Mouse (Mus musculus) stomach, embryonic 15.5 days (tissue): Measurements from ENCODE around the gene Gch1. TPM values are rescaled to one million over a fixed set of nuclear protein-coding genes. Genes with fewer than 3 reads are reported as not detected.

Source experiments
- ATAC-seq: fragments of 200-750 bp; cut with Nextera tagmentation; 2 replicates; pipeline ENCODE4 v1.8.0; 2017; ENCODE audit warnings: low read depth, moderate number of reproducible peaks, moderate TSS enrichment; ENCODE audit not compliant: insufficient read depth, low FRiP score
- H3K27ac ChIP-seq: fragments of 300-500 bp; sonication (generic); 2 replicates; pipeline ENCODE4 v1.5.1; 2015; ENCODE audit warnings: mild to moderate bottlenecking, inconsistent platforms
- H3K27me3 ChIP-seq: fragments of 300-500 bp; sonication (generic); replicated peaks from 2 replicates; pipeline ENCODE4 v1.6.1; 2015; ENCODE audit warnings: inconsistent platforms
- H3K36me3 ChIP-seq: fragments of 300-500 bp; sonication (generic); 2 replicates; pipeline ENCODE4 v1.6.1; 2015; ENCODE audit warnings: inconsistent platforms
- H3K4me1 ChIP-seq: fragments of 300-500 bp; sonication (generic); 2 replicates; pipeline ENCODE4 v1.6.1; 2015; ENCODE audit warnings: inconsistent platforms
- H3K4me2 ChIP-seq: fragments of 300-500 bp; sonication (generic); 2 replicates; pipeline ENCODE4 v1.6.1; 2015; ENCODE audit warnings: mild to moderate bottlenecking, inconsistent platforms
- H3K4me3 ChIP-seq: fragments of 300-500 bp; sonication (generic); replicated peaks from 2 replicates; pipeline ENCODE4 v1.5.1; 2015; ENCODE audit warnings: inconsistent platforms
- H3K9ac ChIP-seq: fragments of 300-500 bp; sonication (generic); 2 replicates; pipeline ENCODE4 v1.6.1; 2015; ENCODE audit warnings: inconsistent platforms
- H3K9me3 ChIP-seq: fragments of 300-500 bp; sonication (generic); 2 replicates; pipeline ENCODE4 v1.6.1; 2016; ENCODE audit warnings: inconsistent platforms
- WGBS: fragments of 180-500 bp; shearing (Covaris S2); methylation state at CpG from one replicate; pipeline ENCODE4 v1.1.7; 2015; 5-methylcytosine and 5-hydroxymethylcytosine counted together
- polyA plus RNA-seq: library from polyadenylated mRNA; unstranded; fragments of >200 nt; fragmentation: Nextera tagmentation; extraction: Ambion mirVana; gene quantifications from 2 replicates; pipeline ENCODE4 v1.2.1, GENCODE M21; 2015

The Gch1 gene
- polyA plus RNA-seq, 1 experiment from 2014 or later = 7.7 TPM

- Histone ChIP-seq H3K27ac (no peak overlapping the region; the same call in 1 of the 2 replicates), H3K9me3 (no peaks in the 10 kb centered on the region), H3K36me3 (no peaks in the 10 kb centered on the region), H3K4me3 (peak overlapping the region; percentile 14; the same call in 1 of the 2 replicates), H3K4me1 (peaks cover 6% of the 10 kb centered on the region; the same call in 1 of the 2 replicates), H3K9ac (no peak overlapping the region), H3K4me2 (peak overlapping the region; percentile 39), H3K27me3 (no peaks in the 10 kb centered on the region)
- ATAC-seq = peak; percentile 65; the same call in 1 of the 2 replicates
- 40% methylated on average over 19 of the region's 19 CpGs for WGBS
These were observed 84.7 kb downstream of the Gch1 start for GRCm38 (mm10) chr14:47104246-47105173.

Other genes with a start within 250 kb of the Gch1 start
- gene Wdhd1, start 87.4 kb upstream of the Gch1 start, polyA plus RNA-seq = 27.0 and 29.5 TPM in 2 replicates
- gene Socs4, start 87.5 kb upstream of the Gch1 start, polyA plus RNA-seq = 3.6 TPM in 2 replicates
- gene Mapk1ip1l, start 108.9 kb upstream of the Gch1 start, polyA plus RNA-seq = 55.3 and 64.5 TPM in 2 replicates
- 42.7 and 58.3 TPM in 2 replicates for gene Lgals3, start 178.3 kb upstream of the Gch1 start, polyA plus RNA-seq
- gene Dlgap5, start 229.0 kb upstream of the Gch1 start, polyA plus RNA-seq = 37.2 and 40.6 TPM in 2 replicates